Mouse (Mus musculus) layer of hippocampus, adult 18-20 months (tissue): ENCODE results near the gene Neurod6. TPM values are rescaled to one million over a fixed set of nuclear protein-coding genes. Genes with fewer than 3 reads are reported as not detected.

Experiments
- DNase-seq, 2 experiments: peaks; one replicate each; pipeline ENCODE4 v3.0.0; 2022; ENCODE audit warnings: low spot score in 2 of 2
- total RNA-seq, 2 experiments: library from RNA; stranded (reverse); gene quantifications; 2 replicates each; pipeline ENCODE4 v1.2.3; 2021

Gene Neurod6
- total RNA-seq, 2 experiments from 2014 or later = 144 to 176 TPM

DNA sequence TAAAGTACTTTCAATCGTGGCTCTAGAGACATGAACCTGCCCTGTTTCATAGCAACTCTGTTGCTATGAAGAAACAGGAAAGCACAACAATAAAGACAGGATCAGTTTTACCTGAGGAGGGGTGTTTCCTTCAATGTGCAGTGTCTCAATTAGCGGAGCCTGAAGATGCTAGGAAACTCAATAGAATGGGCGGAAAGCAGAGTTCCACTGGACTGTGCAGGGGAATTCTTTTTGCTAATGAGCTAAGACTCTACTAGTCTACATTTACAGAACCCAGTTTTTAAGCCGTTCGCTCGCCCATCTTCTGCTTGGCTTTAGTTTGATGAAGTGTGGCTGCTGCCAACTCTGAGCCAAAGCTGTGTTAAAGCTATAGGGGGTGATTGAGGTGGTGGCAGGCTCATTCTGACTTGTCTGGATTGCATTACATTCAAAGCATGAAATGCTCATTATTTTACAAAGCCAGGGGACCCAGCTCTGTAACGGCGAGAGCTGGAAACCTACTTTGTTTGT is 33.2 kb downstream of the Neurod6 start:
- DNase-seq = no peak

DNA sequence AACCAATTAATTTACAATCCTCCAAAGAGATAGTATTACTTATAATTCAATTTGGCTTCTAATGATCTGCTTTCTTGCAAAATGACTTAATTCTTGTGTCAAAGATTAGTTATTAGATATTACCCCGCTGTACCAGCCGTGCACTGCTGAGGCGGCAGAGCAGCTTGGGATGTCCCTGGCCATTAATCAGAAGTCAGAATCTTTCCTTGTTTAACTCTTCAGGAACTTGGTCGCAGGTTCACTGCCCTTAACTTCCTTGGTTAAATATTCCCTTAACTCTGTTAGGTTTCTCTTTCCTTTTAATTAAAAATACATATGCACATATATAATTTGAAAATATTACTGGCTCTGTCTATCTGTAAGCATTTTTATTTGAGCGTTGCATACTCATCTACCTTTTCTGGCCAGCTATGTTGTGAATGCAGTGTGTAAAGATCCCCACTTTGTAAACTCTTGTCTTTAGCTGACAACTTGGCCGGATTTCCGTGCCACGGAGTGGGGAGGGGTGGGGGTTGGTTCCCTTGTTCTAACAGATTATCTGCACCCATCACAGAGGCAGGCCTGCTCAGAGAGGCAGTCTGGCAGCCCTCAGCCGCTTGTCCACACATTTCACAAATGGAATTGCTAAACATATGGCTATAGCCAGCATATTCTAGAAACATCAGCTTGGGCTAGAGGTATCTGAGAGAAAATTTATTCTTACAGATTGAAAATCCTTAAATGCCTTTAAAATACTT is 34.1 kb downstream of the Neurod6 start:
- DNase-seq = peak; percentile 17 to 19

DNA sequence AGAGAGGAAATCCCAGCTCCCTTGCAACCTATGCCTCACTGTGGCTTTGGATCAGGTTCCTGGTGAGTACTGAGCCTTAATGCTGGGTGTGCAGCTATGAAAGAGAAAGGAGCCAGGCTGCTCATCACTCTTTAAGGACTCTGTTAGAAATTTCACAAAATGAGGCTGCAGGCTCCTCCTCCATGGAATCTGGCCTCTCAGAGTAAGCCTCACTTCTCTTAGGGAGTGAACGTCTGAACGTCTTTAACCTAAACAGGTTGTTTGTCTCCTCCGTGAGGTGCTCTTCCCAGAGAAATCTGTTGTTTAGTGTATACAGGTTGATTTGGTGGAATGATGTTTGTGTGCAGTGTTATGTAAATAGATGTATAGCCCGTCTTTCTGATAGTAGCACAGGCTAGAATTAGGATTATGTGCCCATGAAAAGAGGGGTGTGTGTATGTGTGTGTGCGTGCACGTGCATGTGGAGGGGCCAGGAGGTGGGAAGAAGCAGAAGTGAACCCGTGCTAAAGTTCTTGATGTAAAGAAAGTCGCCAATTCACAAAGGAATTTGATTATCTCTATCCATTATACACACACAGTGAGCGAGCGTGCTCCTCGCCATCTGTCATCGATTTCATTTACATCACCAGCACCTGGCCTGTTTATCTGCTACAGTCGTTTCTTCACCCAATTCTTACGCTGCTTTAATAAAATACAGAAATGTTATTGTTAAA is 34.8 kb downstream of the Neurod6 start:
- peak in 1 of 2 experiments; percentile 29 for DNase-seq

DNA sequence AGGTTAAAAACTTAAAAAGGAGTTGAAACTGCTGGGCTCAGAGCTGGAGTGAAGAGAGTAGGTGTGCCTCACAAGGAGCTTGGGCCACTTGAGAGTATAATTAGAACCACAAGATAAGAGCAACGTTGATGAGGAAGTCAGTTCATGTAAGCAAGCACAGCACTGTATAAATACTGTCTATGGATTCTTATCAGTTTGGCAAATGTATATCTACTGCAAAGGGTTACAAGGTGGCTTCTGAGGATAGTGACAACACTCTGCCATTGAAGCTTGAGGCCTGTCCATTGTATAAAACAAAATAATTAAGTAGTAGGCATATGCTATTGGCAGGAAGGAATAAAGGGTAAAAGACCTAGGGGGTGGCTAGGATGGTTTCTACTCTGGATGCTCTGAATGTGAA is 46.4 kb downstream of the Neurod6 start:
- DNase-seq = no peak

Other genes starting within 250 kb of the Neurod6 start
- 100 to 1,000 TPM; 133 to 142 TPM for gene Adcyap1r1, start 229.3 kb downstream of the Neurod6 start, total RNA-seq
- gene Itprid1, start 155.6 kb upstream of the Neurod6 start, total RNA-seq = 1 to 10 TPM; 1.2 to 1.4 TPM